Mouse (Mus musculus) hindbrain, embryonic 14.5 days (tissue): ENCODE data around the gene Slx4. TPM values are rescaled to one million over a fixed set of nuclear protein-coding genes. Genes with fewer than 3 reads are reported as not detected.

Source experiments
- ATAC-seq: fragments of 200-750 bp; cut with Nextera tagmentation; 2 replicates; pipeline ENCODE4 v1.8.0; 2017; ENCODE audit warnings: moderate number of reproducible peaks, mild to moderate bottlenecking, moderate TSS enrichment, moderate library complexity; ENCODE audit not compliant: low FRiP score
- DNase-seq: peaks from one replicate; pipeline ENCODE4 v3.0.0-alpha.2; 2015; ENCODE audit warnings: low spot score
- H3K27ac ChIP-seq: fragments of 300-500 bp; sonication (generic); 2 replicates; pipeline ENCODE4 v1.5.1; 2014; ENCODE audit warnings: mild to moderate bottlenecking, moderate library complexity
- H3K27me3 ChIP-seq: fragments of 300-500 bp; sonication (generic); 2 replicates; pipeline ENCODE4 v1.6.1; 2014; ENCODE audit warnings: mild to moderate bottlenecking, low read length, mixed read lengths; ENCODE audit not compliant: control insufficient read depth, insufficient read depth
- H3K36me3 ChIP-seq: fragments of 300-500 bp; sonication (generic); replicated peaks from 2 replicates; pipeline ENCODE4 v1.6.1; 2014; ENCODE audit not compliant: control insufficient read depth, insufficient read depth
- H3K4me1 ChIP-seq: fragments of 300-500 bp; sonication (generic); replicated peaks from 2 replicates; pipeline ENCODE4 v1.6.1; 2014; ENCODE audit warnings: antibody characterized with exemption, low read length, mixed read lengths; ENCODE audit not compliant: control insufficient read depth, insufficient read depth
- H3K4me2 ChIP-seq: fragments of 300-500 bp; sonication (generic); replicated peaks from 2 replicates; pipeline ENCODE4 v1.6.1; 2014; ENCODE audit warnings: mild to moderate bottlenecking, moderate library complexity
- H3K4me3 ChIP-seq: fragments of 300-500 bp; sonication (generic); replicated peaks from 2 replicates; pipeline ENCODE4 v1.5.1; 2014; ENCODE audit warnings: mild to moderate bottlenecking, low read length
- H3K9ac ChIP-seq: fragments of 300-500 bp; sonication (generic); 2 replicates; pipeline ENCODE4 v1.6.1; 2014
- H3K9me3 ChIP-seq: fragments of 300-500 bp; sonication (generic); 2 replicates; pipeline ENCODE4 v1.6.1; 2016; ENCODE audit warnings: low read length; ENCODE audit not compliant: control insufficient read depth
- WGBS: fragments of 180-500 bp; shearing (Covaris S2); extraction: QIAGEN DNeasy Blood & Tissue Kit; methylation state at CpG from one replicate; pipeline ENCODE4 v1.1.7; 2014; 5-methylcytosine and 5-hydroxymethylcytosine counted together
- polyA plus RNA-seq: library from polyadenylated mRNA; unstranded; fragments of >200 nt; fragmentation: Nextera tagmentation; extraction: Ambion mirVana; gene quantifications from 2 replicates; pipeline ENCODE4 v1.2.1, GENCODE M21; 2014

The Slx4 gene
- polyA plus RNA-seq, 1 experiment from 2014 or later: 35.3 TPM

GRCm38 (mm10) chr16:4034476-4034875 is 30.9 kb upstream of the Slx4 start:
- 87% methylated on average over 3 of the region's 3 CpGs for WGBS

GRCm38 (mm10) chr16:4033971-4034370 is 30.4 kb upstream of the Slx4 start:
- 59% methylated on average over 5 of the region's 5 CpGs for WGBS
- DNase-seq: no peak
- Histone ChIP-seq H3K27ac (no peak overlapping the region), H3K27me3 (no peaks in the 10 kb centered on the region), H3K4me3 (no peak overlapping the region), H3K9ac (no peak overlapping the region), H3K4me2 (no peak overlapping the region), H3K36me3 (peaks cover 28% of the 10 kb centered on the region), H3K9me3 (no peaks in the 10 kb centered on the region), H3K4me1 (no peaks in the 10 kb centered on the region)
- no peak for ATAC-seq

More at GRCm38 (mm10) chr16:4034476-4034875, 30.9 kb upstream of the Slx4 start:
- Histone ChIP-seq H3K27ac (no peak overlapping the region), H3K36me3 (peaks cover 33% of the 10 kb centered on the region), H3K4me1 (no peaks in the 10 kb centered on the region), H3K4me2 (no peak overlapping the region), H3K27me3 (no peaks in the 10 kb centered on the region), H3K9ac (no peak overlapping the region), H3K4me3 (no peak overlapping the region), H3K9me3 (no peaks in the 10 kb centered on the region)
- no peak for DNase-seq
- ATAC-seq: no peak

- WGBS: 91% methylated on average over 6 of the region's 6 CpGs
- H3K27ac ChIP-seq: no peak overlapping the region
- no peaks in the 10 kb centered on the region for H3K4me1 ChIP-seq
- DNase-seq (no peak), ATAC-seq (no peak)
- no peaks in the 10 kb centered on the region for H3K27me3 ChIP-seq
- H3K4me2 ChIP-seq: no peak overlapping the region
- H3K4me3 ChIP-seq: no peak overlapping the region
- H3K9me3 ChIP-seq: no peaks in the 10 kb centered on the region
- H3K36me3 ChIP-seq: peaks cover 12% of the 10 kb centered on the region
- H3K9ac ChIP-seq: no peak overlapping the region
These were observed 28.8 kb upstream of the Slx4 start for GRCm38 (mm10) chr16:4032341-4032748.

- Histone ChIP-seq H3K27me3 (no peaks in the 10 kb centered on the region), H3K4me3 (no peak overlapping the region), H3K27ac (no peak overlapping the region), H3K4me2 (no peak overlapping the region), H3K9ac (no peak overlapping the region), H3K36me3 (peaks cover 5% of the 10 kb centered on the region), H3K9me3 (no peaks in the 10 kb centered on the region), H3K4me1 (no peaks in the 10 kb centered on the region)
- DNase-seq (no peak), ATAC-seq (no peak)
- WGBS: 61% methylated on average over 5 of the region's 6 CpGs
These were observed 28.1 kb upstream of the Slx4 start for GRCm38 (mm10) chr16:4031441-4032274.

GRCm38 (mm10) chr16:4030501-4030900 is 26.9 kb upstream of the Slx4 start:
- no peak overlapping the region for H3K4me2 ChIP-seq
- H3K27ac ChIP-seq: no peak overlapping the region
- ATAC-seq: no peak
- H3K4me1 ChIP-seq: no peaks in the 10 kb centered on the region
- no peaks in the 10 kb centered on the region for H3K27me3 ChIP-seq
- WGBS: 96% methylated on average over 10 of the region's 10 CpGs
- no peaks in the 10 kb centered on the region for H3K36me3 ChIP-seq
- no peaks in the 10 kb centered on the region for H3K9me3 ChIP-seq
- H3K9ac ChIP-seq: no peak overlapping the region
- H3K4me3 ChIP-seq: no peak overlapping the region
- no peak for DNase-seq

GRCm38 (mm10) chr16:4029371-4029841 is 25.8 kb upstream of the Slx4 start:
- ATAC-seq: no peak

GRCm38 (mm10) chr16:4027211-4027610 is 23.6 kb upstream of the Slx4 start:
- ATAC-seq (no peak), DNase-seq (no peak)
- Histone ChIP-seq H3K4me2 (no peak overlapping the region), H3K36me3 (no peaks in the 10 kb centered on the region), H3K4me3 (no peak overlapping the region), H3K27me3 (no peaks in the 10 kb centered on the region), H3K9me3 (no peaks in the 10 kb centered on the region), H3K27ac (no peak overlapping the region), H3K4me1 (no peaks in the 10 kb centered on the region), H3K9ac (no peak overlapping the region)
- WGBS: 83% methylated on average over 3 of the region's 3 CpGs

More at GRCm38 (mm10) chr16:4029371-4029841, 25.8 kb upstream of the Slx4 start:
- no peaks in the 10 kb centered on the region for H3K36me3 ChIP-seq
- WGBS: 81% methylated on average over 5 of the region's 5 CpGs
- H3K4me3 ChIP-seq: no peak overlapping the region
- no peak overlapping the region for H3K27ac ChIP-seq
- no peaks in the 10 kb centered on the region for H3K9me3 ChIP-seq
- no peak overlapping the region for H3K4me2 ChIP-seq
- H3K27me3 ChIP-seq: no peaks in the 10 kb centered on the region
- no peaks in the 10 kb centered on the region for H3K4me1 ChIP-seq
- DNase-seq: no peak
- H3K9ac ChIP-seq: no peak overlapping the region

GRCm38 (mm10) chr16:4026672-4027071 is 23.1 kb upstream of the Slx4 start:
- H3K27me3 ChIP-seq: no peaks in the 10 kb centered on the region
- no peak for ATAC-seq

GRCm38 (mm10) chr16:4022719-4023118 is 19.1 kb upstream of the Slx4 start:
- Histone ChIP-seq H3K9me3 (no peaks in the 10 kb centered on the region), H3K9ac (no peak overlapping the region), H3K27me3 (no peaks in the 10 kb centered on the region), H3K4me2 (no peak overlapping the region), H3K4me1 (no peaks in the 10 kb centered on the region), H3K36me3 (no peaks in the 10 kb centered on the region), H3K27ac (no peak overlapping the region), H3K4me3 (no peak overlapping the region)
- ATAC-seq (no peak), DNase-seq (no peak)
- 78% methylated on average over 4 of the region's 4 CpGs for WGBS

More at GRCm38 (mm10) chr16:4026672-4027071, 23.1 kb upstream of the Slx4 start:
- no peak for DNase-seq
- no peaks in the 10 kb centered on the region for H3K36me3 ChIP-seq
- 79% methylated on average over 1 of the region's 1 CpGs for WGBS
- no peak overlapping the region for H3K27ac ChIP-seq
- H3K4me1 ChIP-seq: no peaks in the 10 kb centered on the region
- H3K9me3 ChIP-seq: no peaks in the 10 kb centered on the region
- H3K4me2 ChIP-seq: no peak overlapping the region
- H3K4me3 ChIP-seq: no peak overlapping the region
- H3K9ac ChIP-seq: no peak overlapping the region
